Mouse (Mus musculus): ENCODE results near the gene Six5. TPM values are rescaled to one million over a fixed set of nuclear protein-coding genes. Genes with fewer than 3 reads are reported as not detected.

Gene Six5
- polyA plus RNA-seq, 1 experiment: 14.1 TPM

GRCm38 (mm10) chr7:19096421-19096976 is 2.1 kb downstream of the Six5 start:
- Histone ChIP-seq H3K27ac (ENCODE audit: insufficient read depth, low read depth, low read length) (no peak overlapping the region), H3K27me3 (replicated peaks; ENCODE audit: control insufficient read depth, insufficient read depth, low read length) (no peaks in the 10 kb centered on the region), H3K4me1 (ENCODE audit: control insufficient read depth, insufficient read depth, low read length) (no peaks in the 10 kb centered on the region), H3K4me3 (ENCODE audit: insufficient read depth, low read depth, low read length) (no peak overlapping the region), H3K36me3 (ENCODE audit: control insufficient read depth, insufficient read depth, low read length) (no peaks in the 10 kb centered on the region)
- DNase-seq: no peak
- 83% methylated on average over 5 of the region's 5 CpGs for WGBS
- no peak for TF ChIP-seq CTCF (conservative IDR thresholded peaks at IDR 0.05; ENCODE audit: insufficient read depth, insufficient read length, low read depth, low read length)
- no peak for TF ChIP-seq POLR2A (IDR thresholded peaks at IDR 0.05; ENCODE audit: low read depth, low read length)

- Histone ChIP-seq H3K27ac (ENCODE audit: insufficient read depth, low read depth, low read length) (no peak overlapping the region), H3K4me3 (ENCODE audit: insufficient read depth, low read depth, low read length) (no peak overlapping the region), H3K36me3 (ENCODE audit: control insufficient read depth, insufficient read depth, low read length) (no peaks in the 10 kb centered on the region), H3K4me1 (ENCODE audit: control insufficient read depth, insufficient read depth, low read length) (no peaks in the 10 kb centered on the region), H3K27me3 (replicated peaks; ENCODE audit: control insufficient read depth, insufficient read depth, low read length) (no peaks in the 10 kb centered on the region)
- 61% methylated on average over 2 of the region's 2 CpGs for WGBS
- no peak for DNase-seq
- TF ChIP-seq POLR2A (IDR thresholded peaks at IDR 0.05; ENCODE audit: low read depth, low read length) (no peak), CTCF (conservative IDR thresholded peaks at IDR 0.05; ENCODE audit: insufficient read depth, insufficient read length, low read depth, low read length) (no peak)
Observed at GRCm38 (mm10) chr7:19097217-19097616, 2.8 kb downstream of the Six5 start.

DNA sequence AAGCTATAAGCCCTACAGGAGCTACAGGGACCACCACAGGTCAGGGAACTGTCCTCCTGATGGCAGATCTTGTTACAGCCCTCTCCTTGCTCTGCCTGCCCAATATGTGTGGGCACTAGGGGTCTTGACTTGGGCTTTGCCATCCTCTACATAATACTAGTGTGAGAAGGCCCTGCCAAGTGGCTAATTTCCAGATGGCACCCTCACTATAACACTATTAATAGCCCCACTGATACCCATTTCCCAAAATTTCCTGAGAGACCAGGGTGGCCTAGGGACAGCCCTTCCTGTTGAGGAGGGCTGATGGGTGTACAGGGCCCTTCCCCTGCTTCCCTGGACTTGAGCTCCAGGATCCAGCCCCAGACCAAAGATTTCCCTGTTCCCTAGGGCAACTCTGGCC is 3.5 kb downstream of the Six5 start:
- TF ChIP-seq CTCF (conservative IDR thresholded peaks at IDR 0.05; ENCODE audit: insufficient read depth, insufficient read length, low read depth, low read length): no peak
- no peak for TF ChIP-seq POLR2A (IDR thresholded peaks at IDR 0.05; ENCODE audit: low read depth, low read length)
- no peaks in the 10 kb centered on the region for H3K27me3 ChIP-seq (replicated peaks; ENCODE audit: control insufficient read depth, insufficient read depth, low read length)
- H3K4me3 ChIP-seq (ENCODE audit: insufficient read depth, low read depth, low read length): no peak overlapping the region
- H3K27ac ChIP-seq (ENCODE audit: insufficient read depth, low read depth, low read length): no peak overlapping the region
- no peak for DNase-seq
- no peaks in the 10 kb centered on the region for H3K4me1 ChIP-seq (ENCODE audit: control insufficient read depth, insufficient read depth, low read length)
- no peaks in the 10 kb centered on the region for H3K36me3 ChIP-seq (ENCODE audit: control insufficient read depth, insufficient read depth, low read length)

DNA sequence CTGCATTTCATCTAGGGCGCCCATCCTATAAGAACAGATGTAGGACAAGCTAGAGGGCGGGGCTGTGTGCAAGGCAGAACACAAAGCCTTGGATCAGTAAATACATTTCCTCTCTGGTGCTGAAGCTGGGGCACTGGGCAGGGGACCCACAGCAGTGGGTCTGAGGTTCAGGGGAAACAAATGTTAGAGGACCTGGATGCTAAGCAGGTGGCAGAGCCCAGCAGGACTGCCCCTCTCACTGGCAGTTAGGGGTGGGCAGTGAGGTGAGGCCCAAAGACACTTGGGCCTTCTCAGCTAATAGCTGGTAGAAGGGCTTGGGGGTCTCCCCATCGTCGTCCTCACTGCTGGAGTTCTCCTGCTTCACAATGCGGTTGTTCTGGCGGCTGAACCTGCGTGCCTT is 4.4 kb downstream of the Six5 start:
- TF ChIP-seq POLR2A (IDR thresholded peaks at IDR 0.05; ENCODE audit: low read depth, low read length) (no peak), CTCF (conservative IDR thresholded peaks at IDR 0.05; ENCODE audit: insufficient read depth, insufficient read length, low read depth, low read length) (no peak)

DNA sequence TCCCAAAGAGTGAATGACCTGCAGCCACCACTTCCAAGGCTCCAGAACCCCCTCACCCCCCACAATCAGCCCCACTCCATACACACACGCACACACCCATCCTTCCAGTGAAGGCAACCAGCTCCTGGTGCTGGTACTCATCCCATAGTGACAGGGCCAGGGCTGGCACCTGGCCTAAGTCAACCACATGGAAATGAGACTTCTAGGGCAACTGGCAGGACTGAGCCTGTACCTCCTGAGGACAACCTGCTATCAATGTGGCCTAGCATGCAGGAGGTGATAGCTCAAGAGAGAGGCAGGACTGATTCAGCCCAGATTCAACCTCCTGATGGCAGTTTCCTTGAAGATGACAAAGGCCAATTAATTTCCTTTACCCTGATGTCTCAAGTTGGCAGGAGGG is 5.9 kb downstream of the Six5 start:
- DNase-seq: no peak
- 81% methylated on average over 1 of the region's 1 CpGs for WGBS

More for the DNA sequence above, 4.4 kb downstream of the Six5 start:
- H3K27me3 ChIP-seq (replicated peaks; ENCODE audit: control insufficient read depth, insufficient read depth, low read length): no peaks in the 10 kb centered on the region
- DNase-seq: no peak
- WGBS: 88% methylated on average over 7 of the region's 7 CpGs
- H3K36me3 ChIP-seq (ENCODE audit: control insufficient read depth, insufficient read depth, low read length): no peaks in the 10 kb centered on the region
- H3K4me1 ChIP-seq (ENCODE audit: control insufficient read depth, insufficient read depth, low read length): no peaks in the 10 kb centered on the region
- H3K27ac ChIP-seq (ENCODE audit: insufficient read depth, low read depth, low read length): no peak overlapping the region
- H3K4me3 ChIP-seq (ENCODE audit: insufficient read depth, low read depth, low read length): no peak overlapping the region

DNA sequence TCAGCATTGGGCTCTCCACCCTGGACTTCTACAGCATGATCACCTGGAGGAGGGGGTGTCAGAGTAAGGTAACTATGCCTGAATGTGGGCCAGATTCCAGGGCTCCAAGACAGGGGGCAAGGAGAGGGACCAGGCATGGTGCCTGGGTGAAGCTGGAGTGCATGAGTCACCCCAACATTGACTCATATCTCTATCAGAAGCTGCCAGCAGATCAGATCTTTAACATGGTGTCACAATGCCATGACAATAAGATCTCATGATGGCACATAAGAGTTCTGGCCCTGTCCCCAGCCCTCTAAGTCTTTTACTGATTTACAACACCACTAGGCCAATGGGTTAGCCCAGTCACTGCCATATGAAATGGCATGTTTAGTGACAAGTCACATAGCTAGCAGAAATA is 9.3 kb downstream of the Six5 start:
- TF ChIP-seq POLR2A (IDR thresholded peaks at IDR 0.05; ENCODE audit: low read depth, low read length) (no peak), CTCF (conservative IDR thresholded peaks at IDR 0.05; ENCODE audit: insufficient read depth, insufficient read length, low read depth, low read length) (no peak)

More for the DNA sequence above, 5.9 kb downstream of the Six5 start:
- no peaks in the 10 kb centered on the region for H3K36me3 ChIP-seq (ENCODE audit: control insufficient read depth, insufficient read depth, low read length)
- H3K27ac ChIP-seq (ENCODE audit: insufficient read depth, low read depth, low read length): no peak overlapping the region
- no peaks in the 10 kb centered on the region for H3K27me3 ChIP-seq (replicated peaks; ENCODE audit: control insufficient read depth, insufficient read depth, low read length)
- H3K4me3 ChIP-seq (ENCODE audit: insufficient read depth, low read depth, low read length): no peak overlapping the region
- H3K4me1 ChIP-seq (ENCODE audit: control insufficient read depth, insufficient read depth, low read length): no peaks in the 10 kb centered on the region
- TF ChIP-seq CTCF (conservative IDR thresholded peaks at IDR 0.05; ENCODE audit: insufficient read depth, insufficient read length, low read depth, low read length) (no peak), POLR2A (IDR thresholded peaks at IDR 0.05; ENCODE audit: low read depth, low read length) (no peak)

GRCm38 (mm10) chr7:19104486-19104885 is 10.1 kb downstream of the Six5 start:
- H3K4me1 ChIP-seq (ENCODE audit: control insufficient read depth, insufficient read depth, low read length): no peaks in the 10 kb centered on the region
- TF ChIP-seq CTCF (conservative IDR thresholded peaks at IDR 0.05; ENCODE audit: insufficient read depth, insufficient read length, low read depth, low read length) (no peak), POLR2A (IDR thresholded peaks at IDR 0.05; ENCODE audit: low read depth, low read length) (no peak)
- no peak overlapping the region for H3K4me3 ChIP-seq (ENCODE audit: insufficient read depth, low read depth, low read length)
- H3K27me3 ChIP-seq (replicated peaks; ENCODE audit: control insufficient read depth, insufficient read depth, low read length): no peaks in the 10 kb centered on the region
- 88% methylated on average over 2 of the region's 2 CpGs for WGBS
- DNase-seq: no peak
- no peaks in the 10 kb centered on the region for H3K36me3 ChIP-seq (ENCODE audit: control insufficient read depth, insufficient read depth, low read length)
- no peak overlapping the region for H3K27ac ChIP-seq (ENCODE audit: insufficient read depth, low read depth, low read length)

More for the DNA sequence above, 9.3 kb downstream of the Six5 start:
- Histone ChIP-seq H3K4me1 (ENCODE audit: control insufficient read depth, insufficient read depth, low read length) (no peaks in the 10 kb centered on the region), H3K36me3 (ENCODE audit: control insufficient read depth, insufficient read depth, low read length) (no peaks in the 10 kb centered on the region), H3K27ac (ENCODE audit: insufficient read depth, low read depth, low read length) (no peak overlapping the region), H3K27me3 (replicated peaks; ENCODE audit: control insufficient read depth, insufficient read depth, low read length) (no peaks in the 10 kb centered on the region), H3K4me3 (ENCODE audit: insufficient read depth, low read depth, low read length) (no peak overlapping the region)
- no peak for DNase-seq

Data from kidney, adult 2 months (tissue).